Mouse (Mus musculus): ENCODE measurements around the gene Tspan8.

- no peak for TF ChIP-seq CTCF (IDR thresholded peaks at IDR 0.05; ENCODE audit: borderline replicate concordance, insufficient read depth, low read depth, low read length)
- TF ChIP-seq POLR2A (IDR thresholded peaks at IDR 0.05; ENCODE audit: borderline replicate concordance, insufficient read depth, low read length) = no peak
These were observed 77.4 kb downstream of the Tspan8 start for GRCm38 (mm10) chr10:115894045-115894444.

Data from cerebellum, adult 2 months (tissue).